Mouse (Mus musculus): ENCODE measurements around the gene Wipf2.

DNA sequence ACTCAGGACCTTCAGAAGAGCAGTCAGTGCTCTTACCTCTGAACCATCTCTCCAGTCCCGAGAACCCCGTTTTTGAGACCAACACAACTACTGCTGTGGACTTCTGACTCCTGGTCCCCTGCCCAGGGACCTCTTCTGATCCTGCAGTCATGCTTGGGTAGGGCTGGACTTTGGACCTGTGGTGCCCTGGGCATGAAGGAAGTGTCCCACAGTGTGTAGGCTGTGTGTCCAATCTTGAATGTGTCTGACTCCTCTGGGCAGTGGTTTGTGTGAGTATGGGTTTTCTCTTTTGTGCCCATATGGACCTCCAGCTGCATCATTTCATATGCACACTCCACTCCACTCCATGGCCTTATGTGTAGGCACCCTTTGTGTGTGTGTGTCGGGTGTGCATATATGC, 71.7 kb downstream of the Wipf2 start:
- TF ChIP-seq CTCF (IDR thresholded peaks at IDR 0.05; ENCODE audit: low read depth, low read length) (no peak), POLR2A (IDR thresholded peaks at IDR 0.05; ENCODE audit: insufficient read depth, low read length) (no peak)
